Mouse (Mus musculus) adrenal gland, postnatal 14 days (tissue): Measurements from ENCODE around the gene Stac2. TPM values are rescaled to one million over a fixed set of nuclear protein-coding genes. Genes with fewer than 3 reads are reported as not detected.

Experiments used
- DNase-seq: peaks from one replicate; pipeline ENCODE4 v3.0.0; 2021; ENCODE audit warnings: mixed read lengths
- long read RNA-seq, 2 experiments: library from polyadenylated mRNA; stranded (forward); transcript quantifications; one replicate each; pipeline ENCODE4 v2.0.0; 2021
- total RNA-seq: library from RNA; stranded (reverse); gene quantifications from 2 replicates; pipeline ENCODE4 v1.2.3, GENCODE M21; 2021

The Stac2 gene
- 3.1 and 3.7 TPM in 2 replicates for total RNA-seq
- long read RNA-seq, experiment 1, partial matches to known transcripts: 0 of 3 reads
- long read RNA-seq, experiment 1, other reads (novel, unspliced or antisense): 0 of 3 reads
- long read RNA-seq, experiment 2, partial matches to known transcripts: 1 of 3 reads
- long read RNA-seq, experiment 2, other reads (novel, unspliced or antisense): 0 of 3 reads

- peak; percentile 87 for DNase-seq
Observed at GRCm38 (mm10) chr11:98052989-98053834, at the start of gene Stac2. Gene Stac2, minus strand, starts transcription at chr11:98053462.

GRCm38 (mm10) chr11:98101332-98101731 lies 48.1 kb upstream of the Stac2 start:
- no peak for DNase-seq

GRCm38 (mm10) chr11:98090583-98090982 lies 37.3 kb upstream of the Stac2 start:
- peak; percentile 5 for DNase-seq

DNA sequence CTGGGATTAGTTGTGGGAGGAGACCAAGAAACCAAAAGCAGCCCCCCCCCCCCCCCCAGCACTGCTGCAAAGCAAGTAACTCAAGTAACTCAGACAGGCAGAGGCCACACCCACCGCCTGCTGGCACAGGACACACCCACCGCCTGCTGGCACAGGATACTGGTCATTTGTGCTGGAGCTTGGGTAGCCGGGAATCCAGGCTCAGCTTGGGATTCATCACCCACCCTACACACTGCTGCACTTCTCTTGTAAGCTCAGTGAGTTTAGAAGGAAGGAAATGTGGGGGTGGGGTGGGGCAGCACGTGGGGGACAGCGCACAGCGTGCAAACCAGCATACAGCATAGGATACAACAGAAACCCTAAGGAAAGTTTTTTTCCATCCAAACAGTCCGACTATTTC lies 35.0 kb upstream of the Stac2 start:
- peak; percentile 83 for DNase-seq

GRCm38 (mm10) chr11:98086574-98086973 lies 33.3 kb upstream of the Stac2 start:
- no peak for DNase-seq

DNA sequence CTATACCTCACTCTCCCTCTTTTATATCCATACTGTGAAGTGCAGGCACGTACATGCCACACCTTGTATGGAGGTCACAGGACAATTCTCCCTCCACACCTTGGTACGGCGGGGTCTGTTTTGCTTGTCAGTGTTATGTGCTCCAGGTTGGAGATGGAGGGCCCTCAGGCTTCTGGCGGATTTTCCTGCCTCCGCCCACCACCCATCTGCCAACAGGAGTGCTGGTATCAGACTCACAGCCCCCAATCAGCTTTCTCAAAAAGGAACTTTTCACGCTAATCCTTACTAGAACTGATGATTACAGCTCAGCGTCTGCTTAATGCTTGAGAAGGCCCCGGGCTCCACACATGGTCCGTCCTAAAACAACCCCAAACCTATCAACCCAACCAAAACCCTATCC lies 32.9 kb upstream of the Stac2 start:
- no peak for DNase-seq

DNA sequence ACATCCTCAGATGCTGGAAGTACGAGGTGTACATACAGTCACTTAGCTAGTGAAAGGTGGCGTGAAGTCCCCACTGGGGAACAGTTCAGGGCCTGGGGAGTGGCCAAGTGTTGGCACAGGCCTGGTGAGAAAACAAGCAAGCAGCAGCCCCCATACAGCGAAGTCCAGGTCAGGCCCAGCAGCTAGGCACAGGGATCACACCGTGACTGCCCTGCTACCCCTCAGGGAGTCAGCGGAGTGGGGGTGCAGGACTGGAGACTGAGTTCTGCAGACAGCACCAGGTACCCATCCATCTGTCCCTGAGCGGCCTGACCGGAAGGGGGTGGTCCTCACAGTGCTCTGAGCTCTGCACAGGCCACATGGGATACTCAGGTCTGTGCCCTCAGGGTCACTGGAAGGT lies 29.5 kb upstream of the Stac2 start:
- peak; percentile 6 for DNase-seq

- no peak for DNase-seq
Observed at GRCm38 (mm10) chr11:98080450-98080849, 27.2 kb upstream of the Stac2 start.

DNA sequence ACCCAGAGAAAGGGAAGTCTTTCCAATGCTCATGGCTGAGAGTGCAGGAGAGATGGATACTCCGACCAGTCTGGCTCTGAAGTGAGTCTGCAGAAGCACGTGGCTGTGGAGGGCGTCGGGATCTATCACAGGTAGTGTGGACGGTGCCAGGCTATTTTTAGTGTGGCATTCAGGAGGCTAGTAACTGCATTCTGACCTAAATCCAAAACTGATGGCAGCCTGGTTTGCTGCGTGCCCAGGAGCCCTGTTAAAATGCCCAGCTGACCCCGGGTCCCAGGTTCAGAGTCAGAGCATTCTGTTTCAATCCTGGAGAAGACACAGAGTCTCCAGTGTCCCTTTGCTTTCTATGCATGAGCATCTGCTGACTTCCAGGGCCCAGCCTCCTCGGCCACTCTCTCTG lies 23.8 kb upstream of the Stac2 start:
- DNase-seq: no peak

- DNase-seq: peak; percentile 92
Observed at GRCm38 (mm10) chr11:98075195-98075808, 22.0 kb upstream of the Stac2 start.

DNA sequence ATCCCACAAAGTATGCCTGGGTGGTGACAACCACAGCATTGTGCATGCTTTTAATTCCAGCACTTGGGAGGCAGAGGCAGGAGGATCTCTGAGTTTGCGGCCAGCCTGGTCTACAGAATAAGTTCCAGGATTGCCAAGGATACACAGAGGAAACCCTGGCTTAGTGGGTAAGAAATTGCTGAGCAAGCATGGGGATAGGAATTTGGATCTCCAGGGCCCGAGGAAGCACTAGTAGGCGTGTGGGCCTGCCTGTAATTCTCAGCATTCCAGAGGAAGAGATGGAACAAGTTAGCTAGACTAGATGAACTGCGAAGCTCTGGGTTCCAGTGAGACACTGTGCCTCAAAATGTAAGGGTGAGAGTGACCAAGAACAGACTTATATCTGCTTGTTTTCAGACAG lies 20.2 kb upstream of the Stac2 start:
- DNase-seq: no peak

- no peak for DNase-seq
Observed at GRCm38 (mm10) chr11:98067255-98067654, 14.0 kb upstream of the Stac2 start.

DNA sequence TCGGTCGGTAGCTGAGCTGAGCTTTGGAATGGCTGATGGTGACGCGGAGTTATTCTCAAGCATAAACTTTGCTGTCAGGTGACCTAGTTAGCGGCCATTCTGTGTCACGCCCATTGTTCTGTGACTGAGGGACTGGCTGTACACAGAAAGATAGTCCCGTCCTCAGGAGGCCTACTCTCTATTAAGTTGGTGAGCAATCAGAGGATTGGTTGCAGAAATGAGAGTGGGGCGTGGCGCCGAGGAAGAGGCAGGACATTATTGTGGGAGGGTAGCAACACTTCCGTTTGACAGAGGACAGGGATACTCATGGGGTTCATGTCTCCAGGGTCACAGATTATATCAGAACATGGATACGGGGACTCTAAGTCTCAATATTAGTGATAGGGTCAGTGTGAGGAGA lies 12.9 kb upstream of the Stac2 start:
- no peak for DNase-seq

DNA sequence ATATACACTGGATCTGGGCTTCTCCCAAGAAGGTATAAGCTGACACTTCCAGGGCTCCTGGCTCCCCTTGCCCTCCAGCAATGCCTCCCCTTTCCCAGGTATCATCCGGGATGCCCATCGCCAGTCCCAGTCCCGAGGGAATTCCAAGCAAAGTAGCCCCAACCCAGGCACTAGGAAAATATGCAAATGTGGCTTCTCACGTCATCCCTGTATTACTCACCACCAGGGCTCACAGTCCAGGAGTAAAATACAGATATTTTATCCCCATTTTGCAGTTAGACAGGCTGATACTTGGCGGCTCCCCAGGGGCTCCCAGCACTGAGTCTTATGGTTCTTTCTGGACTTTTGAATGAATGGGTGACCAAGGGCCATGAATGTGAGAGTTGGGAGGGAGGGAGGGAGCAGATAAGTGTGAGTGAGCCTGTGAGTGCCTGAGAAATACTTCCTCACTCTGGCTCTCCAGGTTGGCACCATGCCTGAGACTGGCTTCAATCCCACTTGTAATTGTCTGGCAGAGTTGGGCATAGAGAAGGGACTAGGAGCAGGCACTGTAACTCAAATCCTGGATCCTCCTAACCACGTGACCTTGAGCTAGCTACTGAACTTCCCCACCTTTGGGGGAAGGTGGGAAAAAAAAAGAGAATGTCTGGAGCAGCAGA lies 8.8 kb upstream of the Stac2 start:
- DNase-seq: peak; percentile 86

DNA sequence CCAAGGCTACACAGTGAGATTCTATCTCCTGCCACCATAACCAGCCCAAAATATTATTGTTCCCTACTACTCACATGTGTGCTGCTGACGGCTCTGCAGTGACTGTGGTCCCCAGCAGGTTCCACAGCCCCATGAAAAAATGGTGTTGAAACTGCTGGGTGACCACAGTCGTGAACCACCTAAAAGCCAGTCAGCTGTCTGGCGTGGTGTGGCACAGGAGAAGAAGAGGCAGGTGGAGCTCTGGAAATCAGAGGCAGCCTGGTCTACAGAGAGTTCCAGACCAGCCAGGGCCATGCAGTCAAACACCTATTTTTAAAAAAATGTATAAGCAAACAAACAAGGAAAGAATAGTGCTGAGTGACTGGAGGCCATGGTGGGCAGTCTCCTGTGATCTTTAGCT lies 8.2 kb upstream of the Stac2 start:
- no peak for DNase-seq

GRCm38 (mm10) chr11:98060104-98060692 lies 6.9 kb upstream of the Stac2 start:
- DNase-seq: no peak

DNA sequence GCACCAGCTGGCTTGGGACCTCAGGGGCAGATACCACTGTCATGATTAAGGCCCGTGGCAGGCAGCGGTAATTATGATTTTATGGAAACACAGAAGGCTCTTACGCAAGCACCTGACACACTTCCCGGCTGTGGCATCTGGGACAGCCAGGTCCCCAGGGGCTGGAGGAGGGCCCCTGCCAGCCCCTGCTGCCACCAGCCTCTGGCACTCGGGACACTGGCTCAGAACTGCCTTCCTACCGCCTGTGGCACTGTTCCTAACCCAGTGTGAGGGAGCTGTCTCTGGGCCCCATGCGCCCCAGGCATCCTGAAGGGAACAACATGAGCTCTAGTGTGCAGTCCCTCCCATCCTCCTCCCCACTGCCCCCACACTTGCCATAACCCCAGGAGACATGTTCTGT lies 6.4 kb upstream of the Stac2 start:
- DNase-seq: peak; percentile 72

GRCm38 (mm10) chr11:98057998-98058397 lies 4.7 kb upstream of the Stac2 start:
- peak; percentile 55 for DNase-seq

- DNase-seq: peak; percentile 66
Observed at GRCm38 (mm10) chr11:98057466-98057865, 4.2 kb upstream of the Stac2 start.

- peak; percentile 47 for DNase-seq
Observed at GRCm38 (mm10) chr11:98052129-98052988, 903 bp downstream of the Stac2 start.

DNA sequence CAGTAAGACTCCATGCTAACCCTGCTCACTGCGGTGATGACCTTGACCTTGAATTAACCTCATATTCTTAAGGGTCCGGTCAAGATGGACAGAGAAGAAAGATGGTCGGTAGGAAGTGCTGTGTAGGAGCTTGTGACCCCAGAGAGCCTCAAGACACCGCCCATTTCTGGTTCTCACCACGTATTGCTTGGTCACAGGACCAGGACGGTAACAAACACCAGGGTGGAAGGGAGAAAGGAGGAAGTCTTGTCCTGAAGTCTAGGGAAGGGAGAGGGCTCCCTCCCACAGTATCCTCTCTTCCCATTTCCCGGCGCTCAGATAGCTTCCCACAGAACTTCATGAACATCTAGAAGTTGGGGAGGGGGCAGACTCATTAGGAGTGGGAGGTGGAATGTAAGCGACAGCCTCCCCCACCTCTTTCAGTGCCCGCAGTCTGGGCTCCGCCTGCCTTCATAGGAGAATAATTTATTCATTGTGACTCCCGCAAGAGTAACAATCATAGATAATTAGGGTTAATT lies 1.6 kb downstream of the Stac2 start:
- DNase-seq: no peak
